Mouse (Mus musculus) intestine, embryonic 15.5 days (tissue): ENCODE measurements around the gene Arl10. TPM values are rescaled to one million over a fixed set of nuclear protein-coding genes. Genes with fewer than 3 reads are reported as not detected.

ENCODE experiments used
- ATAC-seq: fragments of 200-750 bp; cut with Nextera tagmentation; 2 replicates; pipeline ENCODE4 v1.8.0; 2017; ENCODE audit warnings: moderate TSS enrichment, moderate library complexity
- H3K27ac ChIP-seq: fragments of 300-500 bp; sonication (generic); 2 replicates; pipeline ENCODE4 v1.5.1; 2015; ENCODE audit warnings: mild to moderate bottlenecking, inconsistent platforms
- H3K27me3 ChIP-seq: fragments of 300-500 bp; sonication (generic); replicated peaks from 2 replicates; pipeline ENCODE4 v1.6.1; 2015; ENCODE audit warnings: inconsistent platforms
- H3K36me3 ChIP-seq: fragments of 300-500 bp; sonication (generic); 2 replicates; pipeline ENCODE4 v1.6.1; 2015; ENCODE audit warnings: inconsistent platforms
- H3K4me1 ChIP-seq: fragments of 300-500 bp; sonication (generic); replicated peaks from 2 replicates; pipeline ENCODE4 v1.6.1; 2015; ENCODE audit warnings: inconsistent platforms
- H3K4me2 ChIP-seq: fragments of 300-500 bp; sonication (generic); replicated peaks from 2 replicates; pipeline ENCODE4 v1.6.1; 2015; ENCODE audit warnings: mild to moderate bottlenecking, inconsistent platforms
- H3K4me3 ChIP-seq: fragments of 300-500 bp; sonication (generic); replicated peaks from 2 replicates; pipeline ENCODE4 v1.5.1; 2015; ENCODE audit warnings: inconsistent platforms
- H3K9ac ChIP-seq: fragments of 300-500 bp; sonication (generic); 2 replicates; pipeline ENCODE4 v1.6.1; 2015; ENCODE audit warnings: inconsistent platforms
- H3K9me3 ChIP-seq: fragments of 300-500 bp; sonication (generic); 2 replicates; pipeline ENCODE4 v1.6.1; 2016; ENCODE audit warnings: inconsistent platforms
- WGBS: fragments of 180-500 bp; shearing (Covaris S2); methylation state at CpG from one replicate; pipeline ENCODE4 v1.1.7; 2015; 5-methylcytosine and 5-hydroxymethylcytosine counted together
- polyA plus RNA-seq: library from polyadenylated mRNA; unstranded; fragments of >200 nt; fragmentation: Nextera tagmentation; extraction: Ambion mirVana; gene quantifications from 2 replicates; pipeline ENCODE4 v1.2.1, GENCODE M21; 2015

Gene Arl10
- polyA plus RNA-seq, 1 experiment from 2014 or later: 21.7 TPM

DNA sequence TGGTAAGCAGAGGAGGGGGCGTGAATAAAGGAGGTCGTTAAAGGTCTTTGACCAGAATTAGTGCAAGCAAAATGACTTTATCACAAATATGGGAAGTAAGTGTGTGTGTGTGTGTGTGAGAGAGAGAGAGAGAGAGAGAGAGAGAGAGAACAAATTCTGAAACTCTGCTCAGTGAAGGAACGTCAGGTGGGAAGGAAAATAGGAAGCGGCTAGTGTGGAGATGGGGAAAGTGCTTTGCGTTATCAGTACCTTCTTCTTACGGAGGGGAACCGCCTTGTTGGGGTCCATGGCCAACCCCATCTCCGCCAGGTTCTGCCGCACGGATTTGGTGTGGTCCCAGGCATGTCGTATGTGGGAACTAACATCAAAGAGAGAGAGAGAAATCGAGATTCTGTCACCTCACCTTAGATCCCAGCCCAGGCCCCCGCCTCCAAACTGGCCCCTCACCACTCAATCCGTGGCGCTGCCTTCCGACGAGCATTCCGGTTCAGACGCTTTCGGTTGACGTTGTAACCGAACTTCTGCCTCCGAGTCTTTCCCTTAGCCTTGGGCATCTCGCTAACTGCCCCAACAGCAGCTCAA lies 14.7 kb downstream of the Arl10 start:
- H3K27me3 ChIP-seq: no peaks in the 10 kb centered on the region
- peak overlapping the region; percentile 51; the same call in 1 of the 2 replicates for H3K27ac ChIP-seq
- H3K36me3 ChIP-seq: 0 out of 2 replicates have a peak, but pooled peaks cover 11% of the 10 kb centered on the region
- peaks cover 8% of the 10 kb centered on the region for H3K4me1 ChIP-seq
- 1% methylated on average over 24 of the region's 24 CpGs for WGBS
- peak overlapping the region; percentile 71 for H3K9ac ChIP-seq
- H3K4me3 ChIP-seq: peak overlapping the region; percentile 91
- H3K9me3 ChIP-seq: no peaks in the 10 kb centered on the region
- H3K4me2 ChIP-seq: peak overlapping the region; percentile 62
- peak; percentile 48 for ATAC-seq

DNA sequence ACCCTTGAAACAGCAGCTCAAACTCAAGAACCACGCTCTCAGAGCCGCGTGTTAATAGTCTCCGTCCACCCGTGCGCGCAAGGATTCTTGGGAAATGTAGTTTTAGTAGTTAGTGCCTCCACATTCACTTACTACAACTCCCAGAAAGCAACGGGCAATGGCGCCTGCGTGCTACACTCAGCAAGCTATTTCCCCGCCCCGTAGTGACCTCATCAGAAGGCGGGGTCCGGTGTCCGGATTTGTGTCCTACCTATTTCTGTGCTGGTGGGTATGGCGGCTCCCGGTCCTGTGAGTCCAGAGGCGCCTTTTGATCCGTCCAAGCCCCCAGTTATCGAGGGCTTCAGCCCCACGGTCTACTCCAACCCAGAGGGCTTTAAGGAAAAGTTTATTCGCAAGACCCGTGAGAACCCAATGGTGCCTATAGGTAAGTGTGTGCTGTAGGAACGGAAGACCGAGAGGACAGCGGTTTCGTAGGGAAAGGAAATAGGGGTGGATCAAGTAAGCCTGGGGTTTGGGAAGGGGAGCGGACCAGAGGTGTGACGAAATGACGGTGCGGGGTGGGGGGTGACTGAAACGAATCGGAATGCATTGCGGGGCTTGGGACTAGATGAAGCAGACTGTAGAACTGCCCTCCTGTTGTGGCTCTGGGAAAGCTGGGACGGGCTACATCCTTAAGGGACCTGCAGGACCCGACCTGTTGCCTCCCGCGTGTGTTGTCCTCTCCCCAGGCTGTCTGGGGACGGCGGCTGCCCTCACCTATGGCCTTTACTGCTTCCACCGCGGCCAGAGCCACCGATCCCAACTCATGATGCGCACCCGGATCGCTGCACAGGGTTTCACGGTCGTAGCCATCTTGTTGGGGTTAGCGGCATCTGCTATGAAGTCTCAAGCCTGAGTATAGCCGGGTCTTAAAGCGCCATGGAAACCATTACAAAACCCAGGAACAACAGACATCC lies 15.5 kb downstream of the Arl10 start, which contains the start of the genes Nop16 and Higd2a:
Nop16 (minus strand) TSS at position 95 of the 956 bp plus-strand sequence.
Higd2a (plus strand) TSS at position 212 of the 956 bp plus-strand sequence.
- H3K4me1 ChIP-seq: peaks cover 8% of the 10 kb centered on the region
- peak within 1 kb of the TSS; percentile 91 for H3K4me3 ChIP-seq
- peak within 1 kb of the TSS; percentile 92 for H3K9ac ChIP-seq
- H3K27me3 ChIP-seq: no peaks in the 10 kb centered on the region
- H3K4me2 ChIP-seq: peak within 1 kb of the TSS; percentile 78
- H3K36me3 ChIP-seq: 0 out of 2 replicates have a peak, but pooled peaks cover 8% of the 10 kb centered on the region
- under 1% methylated on average over 51 of the region's 51 CpGs for WGBS
- H3K27ac ChIP-seq: peak within 1 kb of the TSS; percentile 87
- no peaks in the 10 kb centered on the region for H3K9me3 ChIP-seq
- ATAC-seq: peak; percentile 98

DNA sequence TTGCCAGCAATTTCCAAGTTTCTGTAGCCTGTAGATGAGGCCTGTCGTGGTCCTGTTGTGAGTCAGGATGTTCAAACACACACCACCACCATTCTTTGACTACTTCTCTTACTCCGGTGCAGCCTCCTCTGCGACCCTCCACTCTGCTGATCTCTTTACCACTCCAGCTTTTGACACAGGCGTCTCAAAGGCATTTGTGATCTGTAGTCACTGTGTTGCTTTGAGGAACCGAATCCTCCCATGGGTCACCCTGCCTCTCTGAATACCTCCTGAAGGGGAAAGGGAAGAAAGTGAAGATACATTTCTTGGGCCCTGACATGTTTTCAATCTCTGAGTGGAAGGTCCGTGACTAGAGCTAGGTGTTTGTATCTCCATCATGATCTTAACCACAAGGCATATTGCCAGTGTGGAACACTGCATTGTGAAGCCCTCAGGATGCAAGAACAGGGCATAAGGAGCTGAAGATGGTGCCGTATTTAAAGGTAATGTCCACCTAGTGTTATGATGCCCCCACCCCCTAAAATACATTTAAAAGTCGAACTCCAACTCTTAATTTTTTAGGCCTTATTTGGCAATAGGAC lies 17.1 kb downstream of the Arl10 start:
- Histone ChIP-seq H3K9ac (no peak overlapping the region), H3K27me3 (no peaks in the 10 kb centered on the region), H3K4me1 (peaks cover 15% of the 10 kb centered on the region), H3K36me3 (0 out of 2 replicates have a peak, but pooled peaks cover 3% of the 10 kb centered on the region), H3K4me3 (no peak overlapping the region), H3K27ac (no peak overlapping the region), H3K9me3 (no peaks in the 10 kb centered on the region), H3K4me2 (0 out of 2 replicates have a peak overlapping the region, but pooled peaks have one; percentile 5)
- ATAC-seq: no peak
- 85% methylated on average over 8 of the region's 8 CpGs for WGBS

DNA sequence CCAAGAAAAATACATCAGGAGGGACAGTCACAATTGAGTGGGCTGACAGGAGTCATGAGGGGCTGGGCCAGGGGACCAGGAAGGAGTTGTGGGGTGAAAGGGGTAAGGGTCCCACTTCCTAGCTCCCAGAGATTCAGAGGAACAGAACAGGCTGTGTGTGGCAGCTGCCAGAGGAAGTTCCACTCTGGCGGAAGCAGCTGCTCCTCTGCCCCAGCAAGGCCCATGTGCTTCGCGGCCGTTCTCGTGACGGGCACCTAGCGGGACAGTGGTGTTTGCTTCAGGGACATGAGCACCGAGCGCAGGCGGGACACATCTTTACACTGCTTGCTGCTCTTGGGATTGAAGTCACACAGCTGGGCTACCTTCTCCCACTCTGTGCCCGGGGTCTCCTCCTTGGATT lies 18.8 kb downstream of the Arl10 start:
- no peaks in the 10 kb centered on the region for H3K9me3 ChIP-seq
- H3K4me3 ChIP-seq: no peak overlapping the region
- no peak for ATAC-seq
- no peaks in the 10 kb centered on the region for H3K27me3 ChIP-seq
- H3K4me2 ChIP-seq: no peak overlapping the region
- no peak overlapping the region for H3K27ac ChIP-seq
- peaks cover 4% of the 10 kb centered on the region; the same call in 1 of the 2 replicates for H3K36me3 ChIP-seq
- peaks cover 15% of the 10 kb centered on the region for H3K4me1 ChIP-seq
- H3K9ac ChIP-seq: no peak overlapping the region
- WGBS: 89% methylated on average over 11 of the region's 11 CpGs

DNA sequence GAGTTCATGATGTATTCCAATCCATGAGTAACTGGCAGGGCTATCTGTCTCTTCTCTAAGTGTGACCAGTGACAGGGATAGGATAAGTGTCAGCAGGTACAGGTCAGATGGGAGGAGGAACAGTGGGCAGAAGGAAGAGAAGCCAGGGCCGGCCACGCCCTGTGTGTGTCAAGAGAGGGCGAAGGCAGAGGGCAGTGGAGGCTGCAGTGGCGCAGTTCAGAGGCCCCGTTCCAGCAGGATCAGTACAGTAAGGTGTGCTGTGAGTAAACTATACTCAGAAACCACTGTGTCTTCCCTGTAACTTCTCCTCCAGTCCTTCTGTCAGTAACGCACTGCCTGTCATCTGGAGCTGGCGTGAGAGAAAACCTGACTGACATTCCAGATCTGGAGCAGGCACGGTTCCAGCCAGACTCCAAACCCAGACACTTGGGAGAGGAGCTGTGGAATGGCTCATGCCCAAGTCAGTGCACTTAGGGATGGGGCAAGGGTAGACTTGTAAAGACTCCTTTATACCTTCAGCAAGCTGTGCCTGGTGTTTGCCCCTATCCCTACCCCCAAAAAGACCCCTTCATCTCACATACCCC lies 21.4 kb downstream of the Arl10 start:
- Histone ChIP-seq H3K27ac (no peak overlapping the region), H3K27me3 (no peaks in the 10 kb centered on the region), H3K4me1 (peaks cover 13% of the 10 kb centered on the region), H3K36me3 (peaks cover 4% of the 10 kb centered on the region; the same call in 1 of the 2 replicates), H3K9ac (no peak overlapping the region), H3K9me3 (no peaks in the 10 kb centered on the region), H3K4me2 (no peak overlapping the region), H3K4me3 (no peak overlapping the region)
- ATAC-seq: peak; percentile 63
- whole genome bisulfite sequencing: 68% methylated on average over 8 of the region's 8 CpGs

DNA sequence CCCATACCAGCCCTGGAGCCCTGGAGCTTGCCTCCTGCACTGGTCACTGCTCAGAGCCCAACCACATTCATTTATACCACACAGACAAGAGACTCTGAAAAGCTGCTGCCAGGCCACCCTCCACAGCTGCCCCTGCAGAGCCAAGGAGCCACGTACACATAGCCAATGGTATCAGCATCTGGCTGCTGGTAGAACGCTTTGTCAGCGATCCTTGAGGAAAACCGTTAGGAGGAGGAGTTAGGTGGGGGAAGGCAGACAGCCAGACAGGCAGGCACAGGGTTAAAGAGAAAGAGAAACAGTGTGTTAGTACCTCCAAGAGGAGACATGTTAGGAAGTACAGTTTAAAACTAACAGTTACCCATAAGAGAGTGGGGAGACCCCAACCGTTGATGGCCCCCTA lies 22.1 kb downstream of the Arl10 start:
- ATAC-seq: 0 out of 2 replicates have a peak, but pooled peaks have one; percentile 3
- peaks cover 4% of the 10 kb centered on the region; the same call in 1 of the 2 replicates for H3K36me3 ChIP-seq
- H3K4me2 ChIP-seq: no peak overlapping the region
- H3K27me3 ChIP-seq: no peaks in the 10 kb centered on the region
- H3K9me3 ChIP-seq: no peaks in the 10 kb centered on the region
- WGBS: 65% methylated on average over 5 of the region's 5 CpGs
- H3K4me1 ChIP-seq: 0 out of 2 replicates have a peak, but pooled peaks cover 8% of the 10 kb centered on the region
- no peak overlapping the region for H3K27ac ChIP-seq
- H3K9ac ChIP-seq: no peak overlapping the region
- H3K4me3 ChIP-seq: no peak overlapping the region

DNA sequence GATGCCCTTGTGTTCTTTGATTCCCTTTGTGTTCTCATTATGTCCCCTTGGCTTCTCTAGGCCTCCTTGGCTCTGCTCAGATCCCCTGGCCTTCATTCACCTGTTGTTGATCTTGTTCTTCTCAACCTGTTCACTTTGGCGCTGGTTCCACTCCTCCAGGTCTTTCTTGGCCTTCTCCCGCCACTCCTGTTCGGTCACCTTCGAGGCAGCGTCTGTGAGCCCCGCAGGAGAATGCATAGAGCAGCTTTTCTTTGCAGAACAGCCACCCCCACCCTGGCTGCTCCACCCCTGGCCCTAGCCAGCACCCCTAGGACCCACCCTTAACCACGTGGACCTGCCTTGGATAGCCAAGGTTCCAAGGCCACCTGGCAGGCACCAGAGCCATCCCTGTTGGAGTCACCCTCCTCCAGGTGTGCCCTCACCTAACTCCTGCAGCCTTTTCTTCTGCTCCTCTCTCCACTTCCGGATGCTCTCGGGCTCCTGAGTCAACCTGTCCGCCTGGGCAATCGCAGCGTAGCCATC lies 23.9 kb downstream of the Arl10 start:
- Histone ChIP-seq H3K9ac (no peak overlapping the region), H3K36me3 (peaks cover 4% of the 10 kb centered on the region; the same call in 1 of the 2 replicates), H3K27me3 (no peaks in the 10 kb centered on the region), H3K4me2 (no peak overlapping the region), H3K4me1 (0 out of 2 replicates have a peak, but pooled peaks cover 22% of the 10 kb centered on the region), H3K9me3 (no peaks in the 10 kb centered on the region), H3K27ac (no peak overlapping the region), H3K4me3 (no peak overlapping the region)
- no peak for ATAC-seq
- 87% methylated on average over 12 of the region's 12 CpGs for WGBS

DNA sequence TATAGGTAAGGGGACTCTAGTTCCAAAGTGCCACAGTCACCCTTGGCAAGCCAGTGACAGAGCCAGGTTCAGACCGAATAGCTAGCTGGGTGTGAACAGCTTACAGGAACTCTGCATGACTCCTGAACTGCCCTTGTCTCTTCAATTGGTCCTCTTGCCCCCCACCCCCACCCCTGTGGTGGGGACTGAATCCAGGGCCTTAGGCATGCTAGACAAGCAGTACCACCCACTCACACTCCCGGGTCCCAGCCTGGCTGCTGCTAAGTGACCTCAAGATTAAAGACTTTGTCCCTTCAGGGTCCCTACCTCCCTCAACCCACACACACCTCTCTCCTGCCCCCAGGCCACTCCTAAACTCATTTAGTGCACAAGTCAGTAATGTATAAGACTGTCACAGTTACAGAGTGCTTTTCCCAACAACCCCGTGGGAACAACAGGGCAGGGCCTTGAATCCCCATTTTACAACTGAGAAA lies 27.9 kb downstream of the Arl10 start:
- H3K4me2 ChIP-seq: 0 out of 2 replicates have a peak overlapping the region, but pooled peaks have one; percentile 18
- WGBS: 16% methylated on average over 3 of the region's 3 CpGs
- H3K9ac ChIP-seq: no peak overlapping the region
- H3K4me1 ChIP-seq: 0 out of 2 replicates have a peak, but pooled peaks cover 19% of the 10 kb centered on the region
- ATAC-seq: peak; percentile 88
- H3K27ac ChIP-seq: peak overlapping the region; percentile 81
- no peaks in the 10 kb centered on the region for H3K9me3 ChIP-seq
- peaks cover 3% of the 10 kb centered on the region; the same call in 1 of the 2 replicates for H3K36me3 ChIP-seq
- no peaks in the 10 kb centered on the region for H3K27me3 ChIP-seq
- no peak overlapping the region for H3K4me3 ChIP-seq

DNA sequence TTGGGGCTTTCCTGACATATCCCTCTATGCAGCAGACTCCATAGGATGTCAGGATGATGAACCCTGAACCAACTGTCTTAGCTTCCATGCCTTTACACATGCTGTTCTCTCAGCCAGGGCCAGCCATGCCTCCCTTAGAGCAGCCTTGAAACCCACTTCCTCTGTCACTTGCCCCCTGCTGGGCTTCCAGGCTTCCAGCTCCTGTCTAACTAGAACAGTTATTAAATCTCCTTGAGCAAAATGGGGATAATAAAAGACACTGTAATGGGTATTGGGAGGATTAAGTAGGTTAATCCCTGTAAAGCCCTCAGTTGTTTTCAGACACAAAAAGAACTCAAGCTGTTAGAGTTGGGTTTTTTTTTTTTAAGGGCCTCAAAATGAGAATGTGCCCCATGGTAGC lies 28.7 kb downstream of the Arl10 start:
- Histone ChIP-seq H3K27me3 (no peaks in the 10 kb centered on the region), H3K9me3 (no peaks in the 10 kb centered on the region), H3K4me1 (0 out of 2 replicates have a peak, but pooled peaks cover 21% of the 10 kb centered on the region), H3K36me3 (no peaks in the 10 kb centered on the region), H3K27ac (peak overlapping the region; percentile 81), H3K4me2 (no peak overlapping the region), H3K4me3 (no peak overlapping the region), H3K9ac (0 out of 2 replicates have a peak overlapping the region, but pooled peaks have one; percentile 4)
- no peak for ATAC-seq

DNA sequence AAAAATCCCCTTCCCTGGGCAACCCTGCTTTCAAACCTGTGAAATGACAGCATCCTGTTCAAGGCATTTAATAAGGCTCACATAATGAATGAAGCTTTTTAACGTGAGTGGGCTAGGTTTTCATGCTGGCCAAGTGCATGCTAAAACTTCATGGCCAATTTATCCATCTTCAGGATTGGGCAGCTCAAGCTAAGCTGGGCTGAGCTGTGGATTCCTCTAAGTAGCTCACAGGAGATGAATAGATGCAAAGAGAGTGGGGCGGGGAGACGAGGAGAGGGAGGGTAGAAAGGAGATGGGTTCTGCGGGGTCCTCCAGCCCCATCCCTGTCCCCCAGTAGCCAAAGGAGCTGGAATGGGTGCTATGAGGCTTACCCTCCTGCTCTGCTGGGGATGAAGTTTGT lies 29.4 kb downstream of the Arl10 start:
- Histone ChIP-seq H3K9ac (no peak overlapping the region), H3K36me3 (no peaks in the 10 kb centered on the region), H3K4me1 (0 out of 2 replicates have a peak, but pooled peaks cover 21% of the 10 kb centered on the region), H3K27me3 (no peaks in the 10 kb centered on the region), H3K4me3 (no peak overlapping the region), H3K9me3 (no peaks in the 10 kb centered on the region), H3K4me2 (no peak overlapping the region), H3K27ac (no peak overlapping the region)
- no peak for ATAC-seq
- WGBS: 70% methylated on average over 4 of the region's 4 CpGs

DNA sequence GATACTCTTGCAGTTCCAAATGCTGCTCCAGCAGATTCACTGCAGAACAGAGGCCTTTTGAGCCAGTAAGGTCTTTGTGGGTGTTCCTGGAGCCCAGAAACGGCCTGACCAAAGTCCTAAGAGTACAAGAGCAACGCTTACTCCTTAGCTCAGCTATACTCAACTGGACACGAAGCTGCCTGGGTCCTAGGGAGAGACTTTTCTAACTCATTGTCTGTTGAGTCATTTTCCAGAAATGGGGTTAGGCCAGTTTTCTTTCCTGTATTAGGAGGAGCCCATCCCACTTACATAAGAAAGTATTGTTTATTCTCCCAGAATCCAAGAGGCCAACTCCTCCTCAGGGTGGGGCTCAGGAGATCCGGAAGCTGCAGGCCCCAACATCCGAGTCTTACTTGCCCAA lies 30.6 kb downstream of the Arl10 start:
- H3K9ac ChIP-seq: no peak overlapping the region
- H3K9me3 ChIP-seq: no peaks in the 10 kb centered on the region
- peaks cover 21% of the 10 kb centered on the region; the same call in 1 of the 2 replicates for H3K4me1 ChIP-seq
- H3K27me3 ChIP-seq: no peaks in the 10 kb centered on the region
- H3K36me3 ChIP-seq: no peaks in the 10 kb centered on the region
- H3K27ac ChIP-seq: peak overlapping the region; percentile 57
- ATAC-seq: peak; percentile 24; the same call in 1 of the 2 replicates
- H3K4me2 ChIP-seq: no peak overlapping the region
- 59% methylated on average over 5 of the region's 5 CpGs for whole genome bisulfite sequencing
- no peak overlapping the region for H3K4me3 ChIP-seq
